Mouse (Mus musculus) neutrophil, adult 65 days (primary cell): ENCODE results near the gene Hmga1. TPM values are rescaled to one million over a fixed set of nuclear protein-coding genes. Genes with fewer than 3 reads are reported as not detected.

ENCODE experiments used
- total RNA-seq: library from RNA; stranded (reverse); gene quantifications from 2 replicates; pipeline ENCODE4 v1.2.4, GENCODE M21; 2023

Gene Hmga1
- 59.3 and 65.1 TPM in 2 replicates for total RNA-seq

GRCm38 (mm10) chr17:27556315-27557011 is at the start of gene Hmga1:
Gene Hmga1, plus strand, starts transcription at chr17:27556497.

GRCm38 (mm10) chr17:27521303-27521702 is 35.0 kb upstream of the Hmga1 start, which contains the start of gene Grm4:
Gene Grm4, minus strand, starts transcription at chr17:27521403.

GRCm38 (mm10) chr17:27565163-27565941 is 9.1 kb downstream of the Hmga1 start, which contains the start of gene AI413582:
Gene AI413582, minus strand, starts transcription at chr17:27565756.

Other genes with a start within 250 kb of the Hmga1 start
- not detected in 2 replicates for gene Grm4, start 35.1 kb upstream of the Hmga1 start, total RNA-seq
- gene AI413582, start 9.3 kb downstream of the Hmga1 start, total RNA-seq = 26.5 and 32.3 TPM in 2 replicates
- gene Nudt3, start 67.0 kb downstream of the Hmga1 start, total RNA-seq = 42.9 and 57.1 TPM in 2 replicates
- not detected in 2 replicates for gene RPS10-NUDT3, start 78.7 kb downstream of the Hmga1 start, total RNA-seq
- 511 and 573 TPM in 2 replicates for gene Rps10, start 80.2 kb downstream of the Hmga1 start, total RNA-seq
- gene Pacsin1, start 99.0 kb downstream of the Hmga1 start, total RNA-seq = not detected in 2 replicates
- gene Spdef, start 172.5 kb downstream of the Hmga1 start, total RNA-seq = 0.66 TPM in 1 of 2 replicates, not detected in the other